Mouse (Mus musculus) heart, embryonic 13.5 days (tissue): ENCODE data around the gene Hivep3. TPM values are rescaled to one million over a fixed set of nuclear protein-coding genes. Genes with fewer than 3 reads are reported as not detected.

Source experiments
- ATAC-seq: fragments of 200-750 bp; cut with Nextera tagmentation; 2 replicates; pipeline ENCODE4 v1.8.0; 2017; ENCODE audit warnings: moderate TSS enrichment; ENCODE audit not compliant: insufficient number of reproducible peaks, low FRiP score, low TSS enrichment; ENCODE audit errors: extremely low read depth
- H3K27ac ChIP-seq: fragments of 300-500 bp; sonication (generic); replicated peaks from 2 replicates; pipeline ENCODE4 v1.5.1; 2015; ENCODE audit warnings: moderate library complexity, mild to moderate bottlenecking, inconsistent platforms
- H3K27me3 ChIP-seq: fragments of 300-500 bp; sonication (generic); replicated peaks from 2 replicates; pipeline ENCODE4 v1.6.1; 2015; ENCODE audit warnings: mild to moderate bottlenecking, inconsistent platforms
- H3K36me3 ChIP-seq: fragments of 300-500 bp; sonication (generic); 2 replicates; pipeline ENCODE4 v1.6.1; 2015; ENCODE audit warnings: mild to moderate bottlenecking, inconsistent platforms
- H3K4me1 ChIP-seq: fragments of 300-500 bp; sonication (generic); 2 replicates; pipeline ENCODE4 v1.6.1; 2015; ENCODE audit warnings: inconsistent platforms
- H3K4me2 ChIP-seq: fragments of 300-500 bp; sonication (generic); 2 replicates; pipeline ENCODE4 v1.6.1; 2015; ENCODE audit warnings: inconsistent platforms, mild to moderate bottlenecking, moderate library complexity
- H3K4me3 ChIP-seq: fragments of 300-500 bp; sonication (generic); 2 replicates; pipeline ENCODE4 v1.5.1; 2015; ENCODE audit warnings: moderate library complexity, mild to moderate bottlenecking, inconsistent platforms
- H3K9ac ChIP-seq: fragments of 300-500 bp; sonication (generic); 2 replicates; pipeline ENCODE4 v1.6.1; 2015; ENCODE audit warnings: inconsistent platforms, mild to moderate bottlenecking, moderate library complexity
- H3K9me3 ChIP-seq: fragments of 300-500 bp; sonication (generic); 2 replicates; pipeline ENCODE4 v1.6.1; 2016; ENCODE audit warnings: inconsistent platforms
- WGBS: fragments of 180-500 bp; shearing (Covaris S2); methylation state at CpG from one replicate; pipeline ENCODE4 v1.1.7; 2015; ENCODE audit warnings: mixed read lengths; 5-methylcytosine and 5-hydroxymethylcytosine counted together
- polyA plus RNA-seq: library from polyadenylated mRNA; unstranded; fragments of >200 nt; fragmentation: Nextera tagmentation; extraction: Ambion mirVana; gene quantifications from 2 replicates; pipeline ENCODE4 v1.2.1, GENCODE M21; 2015

The Hivep3 gene
- polyA plus RNA-seq, 1 experiment from 2014 or later, result 5.0 TPM

- no peaks in the 10 kb centered on the region for H3K4me1 ChIP-seq
- WGBS, result 68% methylated on average over 5 of the region's 5 CpGs
- H3K27me3 ChIP-seq, result no peaks in the 10 kb centered on the region; the same call in 1 of the 2 replicates
- no peak for ATAC-seq
- no peaks in the 10 kb centered on the region for H3K36me3 ChIP-seq
- no peak overlapping the region for H3K4me3 ChIP-seq
- no peak overlapping the region for H3K27ac ChIP-seq
- no peak overlapping the region for H3K4me2 ChIP-seq
- H3K9ac ChIP-seq, result no peak overlapping the region
- H3K9me3 ChIP-seq, result no peaks in the 10 kb centered on the region
Observed at GRCm38 (mm10) chr4:120082527-120082926, 348.9 kb downstream of the Hivep3 start.

- H3K4me2 ChIP-seq, result no peak overlapping the region
- no peak for ATAC-seq
- no peak overlapping the region for H3K4me3 ChIP-seq
- H3K9ac ChIP-seq, result no peak overlapping the region
- H3K9me3 ChIP-seq, result no peaks in the 10 kb centered on the region
- H3K4me1 ChIP-seq, result peaks cover 2% of the 10 kb centered on the region; the same call in 1 of the 2 replicates
- H3K27me3 ChIP-seq, result no peaks in the 10 kb centered on the region; the same call in 1 of the 2 replicates
- no peaks in the 10 kb centered on the region for H3K36me3 ChIP-seq
- 65% methylated on average over 3 of the region's 3 CpGs for WGBS
- H3K27ac ChIP-seq, result no peak overlapping the region
Observed at GRCm38 (mm10) chr4:120083700-120084099, 350.1 kb downstream of the Hivep3 start.

GRCm38 (mm10) chr4:120089536-120089935 lies 356.0 kb downstream of the Hivep3 start:
- Histone ChIP-seq H3K27ac (no peak overlapping the region), H3K4me3 (no peak overlapping the region), H3K36me3 (no peaks in the 10 kb centered on the region), H3K9me3 (no peaks in the 10 kb centered on the region), H3K4me1 (peaks cover 23% of the 10 kb centered on the region), H3K4me2 (no peak overlapping the region), H3K27me3 (no peaks in the 10 kb centered on the region), H3K9ac (no peak overlapping the region)
- 81% methylated on average over 8 of the region's 8 CpGs for WGBS
- ATAC-seq, result no peak

- no peaks in the 10 kb centered on the region for H3K27me3 ChIP-seq
- H3K9ac ChIP-seq, result no peak overlapping the region
- peaks cover 23% of the 10 kb centered on the region for H3K4me1 ChIP-seq
- H3K9me3 ChIP-seq, result no peaks in the 10 kb centered on the region
- no peak for ATAC-seq
- H3K36me3 ChIP-seq, result no peaks in the 10 kb centered on the region
- no peak overlapping the region for H3K4me3 ChIP-seq
- no peak overlapping the region for H3K4me2 ChIP-seq
- WGBS, result 69% methylated on average over 1 of the region's 1 CpGs
- peak overlapping the region; percentile 45 for H3K27ac ChIP-seq
Observed at GRCm38 (mm10) chr4:120091997-120092783, 358.6 kb downstream of the Hivep3 start.

DNA sequence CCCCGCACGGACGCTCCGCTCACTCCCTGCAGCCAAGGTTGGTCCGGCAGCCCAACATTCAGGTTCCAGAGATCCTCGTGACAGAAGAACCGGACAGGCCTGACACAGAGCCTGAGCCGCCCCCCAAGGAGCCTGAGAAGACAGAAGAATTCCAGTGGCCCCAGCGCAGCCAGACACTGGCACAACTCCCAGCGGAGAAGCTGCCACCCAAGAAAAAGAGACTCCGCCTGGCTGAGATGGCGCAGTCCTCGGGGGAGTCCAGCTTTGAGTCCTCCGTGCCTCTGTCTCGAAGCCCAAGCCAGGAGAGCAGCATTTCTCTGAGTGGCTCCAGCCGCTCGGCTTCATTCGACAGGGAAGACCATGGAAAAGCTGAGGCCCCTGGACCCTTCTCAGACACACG lies 363.4 kb downstream of the Hivep3 start:
- 83% methylated on average over 19 of the region's 19 CpGs for WGBS
- Histone ChIP-seq H3K9ac (no peak overlapping the region), H3K4me1 (peaks cover 8% of the 10 kb centered on the region), H3K4me2 (no peak overlapping the region), H3K27me3 (no peaks in the 10 kb centered on the region; the same call in 1 of the 2 replicates), H3K27ac (no peak overlapping the region), H3K36me3 (peaks cover 8% of the 10 kb centered on the region), H3K4me3 (no peak overlapping the region), H3K9me3 (peaks cover 13% of the 10 kb centered on the region)
- no peak for ATAC-seq

GRCm38 (mm10) chr4:120101186-120101585 lies 367.6 kb downstream of the Hivep3 start:
- H3K9me3 ChIP-seq, result peaks cover 13% of the 10 kb centered on the region
- ATAC-seq, result no peak
- H3K27ac ChIP-seq, result no peak overlapping the region
- no peak overlapping the region for H3K9ac ChIP-seq
- no peak overlapping the region for H3K4me3 ChIP-seq
- H3K4me1 ChIP-seq, result no peaks in the 10 kb centered on the region
- H3K27me3 ChIP-seq, result no peaks in the 10 kb centered on the region; the same call in 1 of the 2 replicates
- H3K4me2 ChIP-seq, result no peak overlapping the region
- peaks cover 8% of the 10 kb centered on the region for H3K36me3 ChIP-seq

DNA sequence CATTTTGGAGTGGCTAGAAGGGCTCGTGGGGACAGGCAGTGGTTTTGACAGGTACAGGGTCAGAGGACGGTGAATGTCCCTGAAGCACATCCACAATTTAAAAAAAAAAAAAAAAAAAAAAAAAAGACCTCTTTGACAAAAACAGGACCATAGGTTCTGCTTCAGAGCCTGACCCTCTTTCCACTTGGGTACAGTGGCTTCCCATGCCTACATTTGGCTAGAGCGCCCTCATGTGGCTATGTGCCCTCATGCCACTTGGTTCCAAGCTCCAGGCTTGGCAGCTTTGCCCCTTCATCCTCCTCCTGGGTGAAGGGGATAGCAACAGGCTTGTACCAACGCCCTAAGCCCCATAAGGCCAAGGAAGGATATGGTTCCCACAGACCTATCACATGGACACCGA lies 371.0 kb downstream of the Hivep3 start:
- 41% methylated on average over 5 of the region's 5 CpGs for WGBS
- Histone ChIP-seq H3K9me3 (peaks cover 2% of the 10 kb centered on the region; the same call in 1 of the 2 replicates), H3K27me3 (no peaks in the 10 kb centered on the region), H3K27ac (no peak overlapping the region), H3K36me3 (no peaks in the 10 kb centered on the region), H3K9ac (no peak overlapping the region), H3K4me1 (no peaks in the 10 kb centered on the region), H3K4me2 (no peak overlapping the region), H3K4me3 (no peak overlapping the region)
- ATAC-seq, result no peak

- 82% methylated on average over 3 of the region's 3 CpGs for WGBS
- ATAC-seq, result no peak
- no peak overlapping the region for H3K4me2 ChIP-seq
- no peaks in the 10 kb centered on the region for H3K27me3 ChIP-seq
- no peaks in the 10 kb centered on the region for H3K9me3 ChIP-seq
- no peak overlapping the region for H3K27ac ChIP-seq
- H3K9ac ChIP-seq, result no peak overlapping the region
- no peak overlapping the region for H3K4me3 ChIP-seq
- H3K4me1 ChIP-seq, result no peaks in the 10 kb centered on the region
- no peaks in the 10 kb centered on the region for H3K36me3 ChIP-seq
Observed at GRCm38 (mm10) chr4:120106362-120106761, 372.8 kb downstream of the Hivep3 start.

DNA sequence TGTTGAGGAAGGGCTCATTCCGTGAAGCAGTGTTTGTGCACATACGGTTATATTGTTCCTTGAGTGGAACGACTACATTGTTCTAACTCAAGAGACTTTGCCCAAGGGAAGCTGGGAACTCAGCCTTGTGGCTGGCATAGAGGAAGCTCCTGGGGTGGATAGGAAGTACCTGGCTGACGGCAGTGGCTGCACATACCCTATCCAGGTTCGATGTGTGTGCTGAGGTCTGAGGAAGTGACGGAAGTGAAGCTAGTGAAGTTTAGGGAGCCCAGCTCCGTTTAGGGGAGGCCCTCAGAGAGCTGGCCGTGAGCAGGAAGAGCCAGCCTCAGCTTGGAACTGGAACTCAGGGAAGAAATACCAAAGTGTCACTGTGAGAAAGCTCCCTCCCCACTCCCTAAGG lies 374.2 kb downstream of the Hivep3 start:
- H3K4me3 ChIP-seq, result no peak overlapping the region
- no peaks in the 10 kb centered on the region for H3K9me3 ChIP-seq
- H3K27ac ChIP-seq, result no peak overlapping the region
- no peak overlapping the region for H3K9ac ChIP-seq
- H3K4me2 ChIP-seq, result no peak overlapping the region
- no peaks in the 10 kb centered on the region for H3K36me3 ChIP-seq
- WGBS, result 62% methylated on average over 8 of the region's 8 CpGs
- ATAC-seq, result no peak
- no peaks in the 10 kb centered on the region for H3K27me3 ChIP-seq
- H3K4me1 ChIP-seq, result no peaks in the 10 kb centered on the region

GRCm38 (mm10) chr4:120115516-120115915 lies 381.9 kb downstream of the Hivep3 start:
- no peak overlapping the region for H3K4me2 ChIP-seq
- no peaks in the 10 kb centered on the region for H3K4me1 ChIP-seq
- no peaks in the 10 kb centered on the region; the same call in 1 of the 2 replicates for H3K27me3 ChIP-seq
- H3K9me3 ChIP-seq, result peaks cover 5% of the 10 kb centered on the region; the same call in 1 of the 2 replicates
- no peaks in the 10 kb centered on the region for H3K36me3 ChIP-seq
- no peak overlapping the region for H3K9ac ChIP-seq
- no peak for ATAC-seq
- H3K4me3 ChIP-seq, result no peak overlapping the region
- 81% methylated on average over 3 of the region's 3 CpGs for WGBS
- H3K27ac ChIP-seq, result no peak overlapping the region

- Histone ChIP-seq H3K36me3 (no peaks in the 10 kb centered on the region), H3K9ac (no peak overlapping the region), H3K27me3 (no peaks in the 10 kb centered on the region; the same call in 1 of the 2 replicates), H3K4me3 (no peak overlapping the region), H3K4me1 (no peaks in the 10 kb centered on the region), H3K4me2 (no peak overlapping the region), H3K27ac (no peak overlapping the region), H3K9me3 (peaks cover 5% of the 10 kb centered on the region; the same call in 1 of the 2 replicates)
- no peak for ATAC-seq
- 68% methylated on average over 1 of the region's 1 CpGs for WGBS
Observed at GRCm38 (mm10) chr4:120116312-120116711, 382.7 kb downstream of the Hivep3 start.

- H3K27ac ChIP-seq, result no peak overlapping the region
- H3K4me1 ChIP-seq, result peaks cover 6% of the 10 kb centered on the region; the same call in 1 of the 2 replicates
- no peak overlapping the region for H3K4me2 ChIP-seq
- H3K36me3 ChIP-seq, result no peaks in the 10 kb centered on the region
- H3K9me3 ChIP-seq, result peaks cover 5% of the 10 kb centered on the region; the same call in 1 of the 2 replicates
- peaks cover 6% of the 10 kb centered on the region; the same call in 1 of the 2 replicates for H3K27me3 ChIP-seq
- no peak overlapping the region for H3K4me3 ChIP-seq
- H3K9ac ChIP-seq, result no peak overlapping the region
- WGBS, result 33% methylated on average over 8 of the region's 8 CpGs
- ATAC-seq, result no peak
Observed at GRCm38 (mm10) chr4:120120276-120120675, 386.7 kb downstream of the Hivep3 start.
